Mouse (Mus musculus): ENCODE results near the gene Prpf3. TPM values are rescaled to one million over a fixed set of nuclear protein-coding genes. Genes with fewer than 3 reads are reported as not detected.
"Not testable (repeated sequence)": the region's sequence is repeated elsewhere in the genome, so short reads cannot be mapped to it uniquely, and the experiment has no call there.

Gene Prpf3
- 33.0 and 34.9 TPM in 2 replicates for polyA plus RNA-seq (2012; ENCODE audit: insufficient read depth, insufficient read length, missing spikeins)

DNA sequence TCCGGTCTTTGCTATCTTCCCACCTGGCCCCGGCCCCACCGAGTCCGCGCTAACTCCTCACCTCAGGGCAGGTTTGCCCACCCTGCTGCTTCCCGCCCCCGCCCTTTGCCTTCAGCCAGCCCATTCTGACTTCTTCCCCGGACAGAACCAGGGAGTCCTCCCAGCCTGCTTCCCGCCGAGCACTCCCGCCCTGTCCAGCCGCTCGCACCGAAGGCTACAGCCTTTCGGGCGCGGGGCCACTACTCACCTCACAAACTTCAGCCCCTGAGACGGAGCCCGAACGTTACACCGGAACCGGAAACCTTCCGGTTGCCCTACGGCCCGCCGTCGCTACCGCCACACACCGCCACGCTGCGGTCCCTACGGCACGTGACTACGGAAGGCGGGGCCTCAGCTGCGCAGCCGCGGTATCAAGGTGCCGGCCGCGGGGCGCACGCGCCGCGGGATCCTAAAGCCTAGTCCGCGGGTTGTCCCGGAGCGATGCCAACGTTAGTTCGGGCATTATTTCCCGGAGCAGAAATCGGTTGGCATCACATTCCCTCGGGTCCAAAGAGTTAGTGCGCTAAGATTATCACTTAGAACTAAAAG is at the start of gene Prpf3:
Gene Prpf3, minus strand, starts transcription at position 384 of the 588 bp plus-strand sequence.
- no peak for TF ChIP-seq CTCF (IDR thresholded peaks at IDR 0.05; ENCODE audit: low read depth, low read length)
- no peak for TF ChIP-seq POLR2A (IDR thresholded peaks at IDR 0.05; ENCODE audit: borderline replicate concordance, low read depth, low read length)
- peak within 1 kb of the TSS; percentile 89 for H3K4me3 ChIP-seq (ENCODE audit: insufficient read depth, low read length)
- H3K4me1 ChIP-seq (ENCODE audit: control insufficient read depth, insufficient read depth, low read length) = peaks cover 5% of the 10 kb centered on the region; the same call in 1 of the 2 replicates
- peak within 1 kb of the TSS; percentile 56 for H3K27ac ChIP-seq (ENCODE audit: insufficient read depth, low read depth, low read length)

DNA sequence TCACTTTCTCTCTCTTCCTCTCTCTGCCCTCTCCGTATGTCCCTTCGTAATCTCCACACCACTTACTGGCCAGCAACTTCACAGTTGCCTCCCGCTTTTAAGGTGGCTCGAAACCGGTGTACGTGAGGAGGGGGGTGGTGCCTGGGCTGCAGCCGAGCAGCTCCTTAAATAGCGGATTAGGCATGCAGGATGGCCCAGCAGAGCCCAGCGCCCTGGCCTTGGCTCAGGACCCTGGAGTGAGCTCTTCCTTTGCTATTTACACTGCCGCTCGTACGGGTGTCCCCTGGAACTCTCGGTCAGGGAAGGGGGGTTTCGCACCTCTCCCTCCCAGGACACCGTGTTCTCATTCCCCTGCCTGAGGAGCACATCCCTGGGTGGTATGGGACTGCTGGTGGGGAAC is 48.9 kb upstream of the Prpf3 start, which contains the start of gene Car14:
Gene Car14, minus strand, starts transcription at position 124 of the 400 bp plus-strand sequence.
- H3K4me1 ChIP-seq (ENCODE audit: control insufficient read depth, insufficient read depth, low read length) = peaks cover 10% of the 10 kb centered on the region
- TF ChIP-seq CTCF (IDR thresholded peaks at IDR 0.05; ENCODE audit: low read depth, low read length) (no peak), POLR2A (IDR thresholded peaks at IDR 0.05; ENCODE audit: borderline replicate concordance, low read depth, low read length) (no peak)
- peak within 1 kb of the TSS; percentile 27 for H3K4me3 ChIP-seq (ENCODE audit: insufficient read depth, low read length)
- no peak within 1 kb of the TSS for H3K27ac ChIP-seq (ENCODE audit: insufficient read depth, low read depth, low read length)

DNA sequence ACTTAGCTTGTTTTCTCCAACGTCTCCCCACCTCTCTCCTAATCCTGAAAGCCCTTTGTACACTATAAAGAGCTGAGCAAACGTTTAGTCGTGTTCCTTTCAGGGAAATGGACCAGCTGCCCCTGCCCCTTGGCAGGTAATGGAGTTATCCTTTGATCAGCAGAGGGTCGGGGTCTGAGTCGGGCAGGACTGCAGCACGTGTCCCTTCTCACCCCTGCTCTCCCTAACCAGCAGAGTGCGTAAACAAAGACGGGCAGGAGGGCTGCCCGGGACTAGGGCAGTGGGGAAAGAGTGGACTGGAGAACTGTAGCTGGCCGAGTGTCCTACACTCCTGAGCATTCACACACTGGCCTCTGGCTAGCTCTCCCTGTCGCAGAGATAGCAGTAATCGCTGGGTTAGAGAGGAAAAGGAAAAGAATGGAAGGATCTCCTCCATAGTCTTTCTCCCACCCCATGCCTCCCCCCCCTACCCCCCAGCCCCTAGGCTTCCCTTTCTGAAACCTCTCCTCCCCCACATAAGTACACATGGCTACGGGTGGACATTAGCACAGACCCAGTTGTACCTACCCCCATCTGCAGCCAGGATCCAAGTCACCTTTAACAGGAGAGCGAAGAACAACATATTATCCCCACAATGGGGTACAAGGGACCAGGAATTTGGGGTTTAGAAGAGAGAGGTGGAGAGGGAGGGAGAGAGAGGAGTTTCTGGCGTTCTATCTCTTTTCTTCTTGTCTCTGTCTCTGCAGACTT is 48.2 kb upstream of the Prpf3 start:
- Histone ChIP-seq H3K4me1 (ENCODE audit: control insufficient read depth, insufficient read depth, low read length) (peaks cover 10% of the 10 kb centered on the region), H3K27ac (ENCODE audit: insufficient read depth, low read depth, low read length) (no peak overlapping the region), H3K4me3 (ENCODE audit: insufficient read depth, low read length) (peak overlapping the region; percentile 27)
- TF ChIP-seq POLR2A (IDR thresholded peaks at IDR 0.05; ENCODE audit: borderline replicate concordance, low read depth, low read length) = no peak
- TF ChIP-seq CTCF (IDR thresholded peaks at IDR 0.05; ENCODE audit: low read depth, low read length) = no peak

DNA sequence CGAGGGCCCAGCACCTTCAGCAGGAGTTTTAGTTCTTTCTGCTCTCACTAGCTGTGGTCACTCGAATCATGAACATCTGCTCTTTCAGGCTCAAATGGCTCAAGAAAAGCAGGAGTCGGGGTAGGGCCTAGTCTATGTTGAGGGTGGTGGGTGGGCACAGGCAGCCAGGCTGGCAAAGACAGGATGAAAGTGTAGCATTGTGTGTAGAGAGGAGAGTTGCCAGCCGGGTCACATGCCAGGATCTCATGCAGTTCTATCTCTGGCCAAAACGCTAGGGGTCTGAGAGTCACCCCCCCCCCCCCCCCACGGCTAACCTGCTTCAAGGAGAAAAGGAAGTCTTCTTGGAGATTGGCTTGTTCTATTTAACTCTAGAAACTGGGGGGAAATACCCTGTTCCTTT is 47.0 kb upstream of the Prpf3 start:
- no peak for TF ChIP-seq CTCF (IDR thresholded peaks at IDR 0.05; ENCODE audit: low read depth, low read length)
- no peak for TF ChIP-seq POLR2A (IDR thresholded peaks at IDR 0.05; ENCODE audit: borderline replicate concordance, low read depth, low read length)
- H3K4me1 ChIP-seq (ENCODE audit: control insufficient read depth, insufficient read depth, low read length) = peaks cover 10% of the 10 kb centered on the region
- H3K4me3 ChIP-seq (ENCODE audit: insufficient read depth, low read length) = no peak overlapping the region
- H3K27ac ChIP-seq (ENCODE audit: insufficient read depth, low read depth, low read length) = no peak overlapping the region

DNA sequence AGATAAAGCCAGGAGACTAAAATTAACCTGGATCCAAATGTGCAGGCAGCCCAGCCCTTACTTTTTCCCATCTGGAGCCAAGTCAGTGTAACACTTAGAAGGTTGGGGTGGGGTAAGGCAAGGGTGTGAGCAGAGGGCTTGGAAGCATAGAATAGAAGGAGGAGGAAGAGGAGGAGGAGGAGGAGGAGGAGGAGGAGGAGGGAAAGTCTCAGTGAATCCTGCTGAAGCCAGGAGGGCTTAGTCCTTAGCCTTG is 46.6 kb upstream of the Prpf3 start:
- no peak overlapping the region for H3K4me3 ChIP-seq (ENCODE audit: insufficient read depth, low read length)
- H3K27ac ChIP-seq (ENCODE audit: insufficient read depth, low read depth, low read length) = no peak overlapping the region
- peaks cover 10% of the 10 kb centered on the region for H3K4me1 ChIP-seq (ENCODE audit: control insufficient read depth, insufficient read depth, low read length)
- TF ChIP-seq CTCF (IDR thresholded peaks at IDR 0.05; ENCODE audit: low read depth, low read length) (no peak), POLR2A (IDR thresholded peaks at IDR 0.05; ENCODE audit: borderline replicate concordance, low read depth, low read length) (no peak)

DNA sequence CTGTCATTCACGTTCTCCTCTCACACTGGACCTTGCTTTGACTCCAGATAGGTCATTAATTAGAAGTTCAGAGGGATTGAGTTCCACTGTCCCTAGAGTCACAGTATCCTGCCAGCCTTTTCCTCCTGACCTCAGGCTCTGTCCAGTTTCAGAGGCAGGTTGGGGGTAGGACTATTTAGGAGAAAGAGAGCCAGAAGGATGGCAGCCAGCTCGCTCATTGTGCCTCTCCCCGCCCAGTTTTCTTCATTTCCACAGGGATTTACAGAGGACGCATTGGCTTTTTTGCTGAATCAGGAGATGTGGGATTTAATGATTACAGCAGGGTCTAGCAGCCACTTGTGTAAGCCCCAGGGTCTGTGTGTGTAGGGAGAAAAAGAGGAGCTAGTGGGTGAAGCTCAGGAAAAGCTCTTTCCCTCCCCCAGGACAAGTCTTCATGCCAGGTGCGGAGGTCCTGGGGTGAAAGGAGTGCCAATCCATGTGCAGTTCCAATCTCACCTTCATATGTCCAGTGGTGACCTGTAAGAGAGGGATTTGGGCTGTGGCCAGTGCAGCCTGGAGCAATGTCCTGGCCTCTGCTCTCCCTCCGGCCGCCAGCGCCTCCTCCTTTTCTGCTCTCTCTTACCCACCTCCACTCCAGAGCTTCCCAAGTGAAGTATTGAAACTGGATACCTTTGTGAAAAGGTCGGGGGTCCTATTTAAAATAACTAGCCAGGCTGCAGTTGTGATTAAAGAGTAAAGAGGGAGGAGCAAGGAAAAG is 46.1 kb upstream of the Prpf3 start:
- no peak for TF ChIP-seq POLR2A (IDR thresholded peaks at IDR 0.05; ENCODE audit: borderline replicate concordance, low read depth, low read length)
- TF ChIP-seq CTCF (IDR thresholded peaks at IDR 0.05; ENCODE audit: low read depth, low read length) = no peak
- Histone ChIP-seq H3K27ac (ENCODE audit: insufficient read depth, low read depth, low read length) (no peak overlapping the region), H3K4me3 (ENCODE audit: insufficient read depth, low read length) (no peak overlapping the region), H3K4me1 (ENCODE audit: control insufficient read depth, insufficient read depth, low read length) (peaks cover 10% of the 10 kb centered on the region)

DNA sequence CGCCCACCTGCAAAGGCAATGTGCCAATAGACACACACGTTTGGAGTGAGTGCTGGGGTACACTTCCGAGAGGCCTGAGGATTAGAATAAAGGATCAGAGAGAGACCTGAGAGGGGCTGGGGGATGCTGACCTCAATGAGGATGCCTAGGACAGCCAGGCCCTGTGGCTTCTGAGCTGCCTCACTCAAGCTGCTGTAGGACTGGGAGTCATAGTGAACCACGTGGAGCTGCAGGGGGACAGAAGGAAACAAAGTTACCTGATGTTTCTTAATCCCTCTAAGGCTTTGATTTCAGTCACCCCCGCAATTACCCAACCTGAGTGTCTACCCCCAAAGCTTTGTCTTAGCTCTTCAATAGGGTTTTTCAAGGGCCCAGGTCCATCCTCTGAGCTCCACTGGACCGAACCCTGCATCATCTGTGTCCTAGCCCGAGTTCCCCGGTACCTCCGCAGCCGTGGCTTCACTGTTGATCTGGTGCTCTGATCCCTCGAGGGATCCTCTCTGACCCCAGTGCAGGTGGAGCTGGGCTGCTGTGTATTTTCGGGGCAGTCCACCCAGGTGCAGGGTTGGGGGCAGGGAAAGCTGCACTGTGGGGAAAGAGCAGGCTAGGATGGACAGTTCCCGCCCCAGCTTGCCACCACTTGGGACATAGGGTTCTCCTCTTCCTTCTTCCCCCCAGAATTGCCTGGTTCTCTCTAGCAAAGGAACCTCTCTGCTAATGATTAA is 44.3 kb upstream of the Prpf3 start:
- Histone ChIP-seq H3K4me3 (ENCODE audit: insufficient read depth, low read length) (no peak overlapping the region), H3K27ac (ENCODE audit: insufficient read depth, low read depth, low read length) (no peak overlapping the region), H3K4me1 (ENCODE audit: control insufficient read depth, insufficient read depth, low read length) (peaks cover 1% of the 10 kb centered on the region)
- TF ChIP-seq POLR2A (IDR thresholded peaks at IDR 0.05; ENCODE audit: borderline replicate concordance, low read depth, low read length) = no peak
- no peak for TF ChIP-seq CTCF (IDR thresholded peaks at IDR 0.05; ENCODE audit: low read depth, low read length)

DNA sequence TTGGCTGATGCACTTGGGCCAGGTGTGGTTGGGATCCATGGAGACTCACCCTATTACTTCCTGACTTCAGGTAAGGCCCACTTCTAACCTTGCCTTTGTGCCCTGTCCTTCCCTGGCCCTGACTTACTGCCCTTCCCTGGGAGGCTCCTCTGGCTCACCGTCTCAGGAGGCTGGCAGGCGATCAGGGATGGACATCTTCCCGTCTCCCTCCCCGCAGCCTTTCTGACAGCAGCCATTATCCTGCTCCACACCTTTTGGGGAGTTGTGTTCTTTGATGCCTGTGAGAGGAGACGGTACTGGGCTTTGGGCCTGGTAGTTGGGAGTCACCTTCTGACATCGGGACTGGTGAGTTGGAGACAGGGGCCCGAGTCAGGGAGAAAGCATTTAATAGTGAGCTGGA is 39.8 kb upstream of the Prpf3 start:
- H3K4me3 ChIP-seq (ENCODE audit: insufficient read depth, low read length) = peak overlapping the region; percentile 97; the same call in 1 of the 2 replicates
- H3K27ac ChIP-seq (ENCODE audit: insufficient read depth, low read depth, low read length); H3K4me1 ChIP-seq (ENCODE audit: control insufficient read depth, insufficient read depth, low read length): not testable (repeated sequence)

DNA sequence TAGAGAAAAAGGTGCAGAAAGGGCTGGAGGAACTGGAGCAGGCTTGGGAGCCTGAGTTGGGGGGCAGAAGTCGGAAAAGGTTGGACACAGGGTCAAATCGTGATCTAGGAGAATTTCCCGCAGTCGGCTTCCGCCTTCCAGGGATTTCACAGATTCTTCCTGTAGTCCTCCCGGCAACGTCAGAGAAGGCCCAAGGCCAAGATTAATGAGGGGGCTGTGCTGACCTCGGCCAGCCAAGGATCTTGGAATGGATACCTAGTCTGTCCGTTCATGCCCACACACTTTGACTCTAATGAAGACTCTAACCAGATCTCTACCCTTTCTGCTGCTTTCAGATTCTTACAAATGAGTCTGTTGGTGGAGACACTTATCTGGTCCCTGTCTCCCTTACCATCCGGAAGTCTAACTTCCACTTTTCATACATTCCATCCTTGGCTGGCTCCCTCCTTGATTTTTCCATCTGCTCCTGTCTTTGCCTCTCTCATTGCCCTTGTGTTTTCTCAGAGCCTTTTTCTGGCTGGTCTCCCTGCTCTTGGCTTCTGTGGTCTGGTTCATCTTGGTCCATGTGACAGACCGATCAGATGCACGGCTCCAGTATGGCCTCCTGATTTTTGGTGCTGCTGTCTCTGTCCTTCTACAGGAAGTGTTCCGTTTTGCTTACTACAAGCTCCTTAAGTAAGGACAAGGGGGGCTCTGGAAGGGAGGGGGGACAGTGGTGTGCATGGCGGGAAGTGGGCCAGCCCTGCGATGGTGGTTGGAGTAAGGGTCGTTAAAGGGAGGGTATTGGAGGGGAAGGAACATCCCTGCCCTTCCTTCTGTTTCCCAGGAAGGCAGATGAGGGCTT is 38.9 kb upstream of the Prpf3 start:
- Histone ChIP-seq H3K4me1 (ENCODE audit: control insufficient read depth, insufficient read depth, low read length) (peaks cover 16% of the 10 kb centered on the region), H3K4me3 (ENCODE audit: insufficient read depth, low read length) (peak overlapping the region; percentile 97), H3K27ac (ENCODE audit: insufficient read depth, low read depth, low read length) (peak overlapping the region; percentile 87)
- TF ChIP-seq CTCF (IDR thresholded peaks at IDR 0.05; ENCODE audit: low read depth, low read length) (no peak), POLR2A (IDR thresholded peaks at IDR 0.05; ENCODE audit: borderline replicate concordance, low read depth, low read length) (no peak)

DNA sequence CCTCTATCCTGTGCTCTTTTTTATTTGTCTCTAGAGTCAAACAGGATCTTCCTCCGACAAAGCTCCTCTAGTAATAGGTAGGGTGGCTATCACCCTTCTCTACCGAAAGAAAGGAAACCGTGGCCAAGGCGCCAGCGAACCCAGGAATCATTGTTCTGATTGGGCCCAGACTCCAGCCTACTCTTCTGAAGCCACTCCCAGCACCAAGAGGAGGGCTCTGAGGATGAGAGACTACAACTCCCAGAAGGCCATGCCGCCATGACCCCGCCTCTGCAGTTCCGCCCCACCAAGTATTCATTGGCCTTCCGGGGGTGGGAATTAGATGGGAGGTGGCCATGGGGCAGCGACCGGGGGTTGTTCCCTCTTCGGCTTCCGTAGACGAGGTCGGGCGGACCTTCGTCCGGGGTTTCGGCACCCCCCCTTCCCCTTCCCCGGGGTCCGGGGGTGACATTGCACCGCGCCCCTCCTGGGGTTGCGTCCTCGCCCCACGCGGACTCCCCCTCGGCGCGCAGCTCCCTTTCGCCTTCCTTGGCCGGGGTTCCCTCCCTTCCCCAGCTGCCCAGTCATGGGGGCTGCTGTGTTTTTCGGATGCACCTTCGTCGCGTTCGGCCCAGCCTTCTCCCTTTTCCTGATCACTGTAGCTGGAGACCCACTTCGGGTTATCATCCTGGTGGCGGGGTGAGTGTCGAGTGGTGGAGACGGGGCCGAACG is 38.1 kb upstream of the Prpf3 start, which contains the start of gene Aph1a:
Gene Aph1a, plus strand, starts transcription at position 364 of the 711 bp plus-strand sequence.
- Histone ChIP-seq H3K4me1 (ENCODE audit: control insufficient read depth, insufficient read depth, low read length) (peaks cover 21% of the 10 kb centered on the region), H3K4me3 (ENCODE audit: insufficient read depth, low read length) (peak within 1 kb of the TSS; percentile 97), H3K27ac (ENCODE audit: insufficient read depth, low read depth, low read length) (peak within 1 kb of the TSS; percentile 87)
